Mouse (Mus musculus) ovary, postnatal 10 days (tissue): ENCODE results near the gene Slc25a42.
A peak's percentile ranks its signal among the peaks of the same experiment; 100 is the strongest.

Experiments used
- DNase-seq: peaks from one replicate; pipeline ENCODE4 v3.0.0; 2022; ENCODE audit warnings: low spot score

The Slc25a42 gene

DNA sequence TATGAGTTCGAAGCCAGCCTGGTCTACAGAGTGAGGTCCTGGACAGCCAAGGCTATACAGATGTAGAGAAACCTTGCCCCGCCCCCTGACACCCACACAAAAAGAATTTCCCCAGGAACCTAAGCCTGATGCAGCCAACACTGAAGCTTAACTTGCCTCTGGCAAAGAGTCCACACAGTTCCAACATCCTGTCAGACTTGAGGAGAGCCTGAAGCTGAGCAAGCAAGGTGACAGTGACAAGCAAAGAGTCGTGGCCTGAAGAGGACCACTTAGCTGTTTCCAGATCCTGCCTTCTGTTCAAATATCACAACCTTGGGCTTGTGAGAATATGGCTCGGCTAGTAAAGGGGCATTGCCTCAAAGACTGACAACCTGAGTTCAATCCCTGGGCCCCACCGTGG is 3.0 kb upstream of the Slc25a42 start:
- DNase-seq = no peak

DNA sequence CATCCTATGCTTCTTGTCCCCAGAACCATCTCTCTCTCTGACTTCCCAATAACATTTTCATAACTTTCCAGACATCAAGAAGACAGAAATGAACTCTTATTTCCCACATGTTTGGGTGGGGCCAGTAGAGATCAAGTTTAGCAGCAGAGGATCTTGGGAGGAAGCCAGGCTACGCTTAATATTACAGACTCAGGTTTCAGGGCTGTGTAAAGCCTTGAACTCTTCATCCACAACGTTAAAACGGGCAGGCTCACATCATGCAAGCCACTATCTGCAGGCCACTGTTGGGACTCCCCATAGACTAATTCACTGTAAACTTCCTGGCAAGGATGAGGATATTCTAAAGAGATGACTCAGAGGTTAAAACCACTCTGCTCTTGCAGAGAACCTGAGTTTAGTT is 2.3 kb upstream of the Slc25a42 start:
- DNase-seq = no peak

DNA sequence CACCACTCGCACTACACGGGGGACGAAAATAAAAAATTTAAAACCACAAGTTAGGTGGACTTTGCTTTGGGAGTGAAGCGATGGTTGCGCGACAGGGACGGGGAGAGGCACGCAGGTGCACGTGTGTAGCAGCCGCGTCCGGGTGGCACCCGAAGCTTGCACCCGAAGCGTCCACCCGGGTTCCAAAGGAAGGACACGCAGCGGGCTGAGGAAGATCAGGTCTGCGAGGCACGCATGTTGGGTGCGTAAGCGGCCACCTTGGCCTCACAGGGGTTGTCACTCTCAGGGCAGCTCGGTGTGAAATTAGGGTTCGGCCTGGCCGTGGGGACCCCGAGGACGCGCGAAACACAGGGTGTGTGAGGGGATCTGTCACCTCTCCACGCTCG is 386 bp downstream of the Slc25a42 start:
- no peak for DNase-seq

DNA sequence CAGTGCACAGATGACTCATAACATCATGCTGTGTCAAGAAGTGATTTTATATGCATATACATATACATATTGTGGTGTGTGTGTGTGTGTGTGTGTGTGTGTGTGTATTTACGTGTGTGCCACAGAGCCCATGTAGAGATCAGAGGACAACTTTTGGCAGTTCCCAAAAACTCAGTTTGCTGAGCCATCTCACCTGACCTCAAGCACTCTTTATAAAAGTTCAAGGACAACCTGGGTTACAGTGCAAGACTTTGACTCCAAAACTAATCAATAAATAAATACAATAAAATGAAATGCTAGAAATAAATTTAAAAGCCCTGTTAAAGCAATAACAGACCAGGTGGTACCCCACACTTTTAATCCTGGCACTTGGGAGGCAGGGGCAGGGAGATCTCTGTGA is 830 bp downstream of the Slc25a42 start:
- no peak for DNase-seq

DNA sequence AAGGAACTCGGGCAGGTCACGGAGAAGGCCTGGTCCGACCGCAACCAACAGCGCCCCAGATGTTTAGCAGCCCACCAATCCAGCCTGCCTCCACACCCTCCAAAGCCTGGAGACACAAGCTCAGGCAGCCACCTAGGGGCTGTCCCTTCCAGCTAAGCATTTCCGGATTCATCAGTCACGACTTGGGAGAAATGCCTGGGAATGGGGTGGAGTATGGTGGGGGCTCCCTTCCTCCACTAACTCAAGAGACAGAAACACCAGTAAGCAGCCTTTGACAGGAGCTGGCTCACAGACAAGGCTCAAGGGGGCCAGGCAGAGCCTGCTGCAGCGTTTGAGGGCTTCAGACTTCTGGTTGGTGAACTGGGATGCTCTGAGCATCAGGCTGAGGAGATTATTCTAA is 1.6 kb downstream of the Slc25a42 start:
- no peak for DNase-seq

DNA sequence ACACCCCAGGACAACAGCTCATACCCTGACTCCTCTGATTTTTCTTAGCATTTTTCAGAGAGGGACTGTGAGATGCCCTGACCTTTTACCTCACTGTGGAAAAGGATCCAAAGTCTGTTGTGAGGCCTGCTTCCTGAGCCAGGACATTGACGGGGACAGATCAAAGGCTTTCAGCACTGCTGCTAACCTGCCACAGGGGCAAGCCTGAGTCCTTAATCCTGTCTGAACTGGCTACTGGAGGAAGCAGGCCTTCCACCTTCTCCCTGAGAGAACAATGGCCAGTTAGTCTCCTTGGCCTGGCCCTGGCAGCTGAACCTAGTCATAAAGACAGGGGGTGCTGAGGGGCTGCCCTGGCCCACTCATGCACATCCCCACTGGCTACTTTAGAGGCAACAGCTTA is 4.0 kb downstream of the Slc25a42 start:
- no peak for DNase-seq

DNA sequence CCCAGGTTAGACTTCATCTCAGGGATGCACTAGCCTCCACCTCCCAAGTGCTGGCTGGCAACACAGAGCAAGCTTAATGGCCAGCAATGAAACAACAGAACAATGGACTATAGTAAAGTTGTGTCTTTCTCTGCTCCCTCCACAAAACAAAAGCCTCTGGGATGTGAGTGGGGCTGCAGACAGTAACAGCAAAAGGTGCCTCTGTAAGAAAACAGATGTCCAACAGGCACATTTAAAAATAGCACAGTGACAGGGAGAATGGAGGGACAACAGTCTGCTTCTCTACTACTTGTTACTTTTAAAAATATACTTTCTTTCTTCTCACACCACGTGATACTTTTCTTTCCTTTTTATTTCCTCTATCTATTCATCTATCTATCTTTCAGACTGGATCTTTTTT is 7.3 kb downstream of the Slc25a42 start:
- no peak for DNase-seq

DNA sequence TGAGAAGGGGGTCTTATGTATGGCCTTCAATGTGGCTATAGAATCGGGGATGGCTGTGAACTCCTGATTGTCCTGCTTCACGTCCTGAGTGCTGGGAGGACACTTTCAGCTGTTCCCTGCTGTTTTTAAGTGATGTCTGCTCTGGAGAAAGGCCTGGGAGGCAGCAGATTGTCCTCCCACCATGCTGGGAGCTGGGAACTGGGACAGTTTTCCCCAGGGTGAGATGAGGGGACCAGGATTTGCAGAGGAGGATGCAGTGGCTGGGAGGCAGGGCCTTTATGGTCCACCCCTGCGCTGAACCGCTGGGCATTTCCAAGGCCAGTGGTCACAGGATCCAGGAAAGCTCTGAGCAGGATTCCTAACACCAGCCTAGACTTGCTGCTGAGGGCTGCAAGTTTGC is 9.0 kb downstream of the Slc25a42 start:
- DNase-seq = no peak

DNA sequence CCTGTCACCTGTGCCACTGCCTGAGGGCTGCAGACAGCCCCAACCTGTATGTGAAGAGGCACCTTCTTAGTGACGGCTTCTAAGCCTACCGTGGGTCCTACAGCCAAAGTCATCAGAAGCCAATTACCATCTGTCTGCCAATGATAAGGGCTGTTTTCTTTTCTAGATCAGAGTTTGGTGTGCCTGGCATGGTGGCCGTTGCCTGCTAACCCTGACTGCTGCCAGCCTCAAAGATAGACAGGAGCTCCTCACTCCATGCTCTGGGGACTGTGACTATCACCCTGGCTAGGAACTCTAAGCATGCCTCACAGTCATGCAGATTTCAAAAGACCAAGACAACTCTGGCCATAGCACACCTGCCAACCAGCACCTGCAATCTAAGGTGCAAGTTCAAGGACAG is 10.7 kb downstream of the Slc25a42 start:
- no peak for DNase-seq

DNA sequence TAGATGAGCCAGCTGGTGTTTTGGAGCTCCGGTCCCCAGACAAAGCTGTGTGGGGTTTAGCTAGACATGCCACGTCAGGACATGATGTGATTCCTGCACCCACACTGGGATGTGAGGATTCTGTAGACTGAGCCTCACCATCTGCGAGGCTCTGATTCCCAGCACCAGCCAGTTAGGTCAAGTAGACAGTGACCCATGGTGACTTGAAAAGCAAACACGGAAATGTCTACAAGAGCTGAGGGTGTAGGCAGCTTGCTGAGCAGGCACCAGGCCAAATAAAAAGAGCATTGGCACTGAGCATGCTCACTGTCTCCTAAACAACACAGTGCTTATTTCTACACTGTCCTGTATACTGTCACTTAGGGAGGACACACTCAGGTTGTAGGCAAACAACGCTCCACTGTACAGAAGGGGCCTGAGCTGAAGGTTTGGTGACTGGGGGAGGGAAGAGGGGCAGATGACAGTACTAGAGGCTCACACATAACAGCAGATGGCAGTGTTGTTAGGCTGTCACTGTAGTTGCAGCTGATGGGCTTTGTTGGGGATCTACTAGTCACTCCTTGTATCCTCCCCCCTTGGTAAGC is 11.9 kb downstream of the Slc25a42 start:
- no peak for DNase-seq

DNA sequence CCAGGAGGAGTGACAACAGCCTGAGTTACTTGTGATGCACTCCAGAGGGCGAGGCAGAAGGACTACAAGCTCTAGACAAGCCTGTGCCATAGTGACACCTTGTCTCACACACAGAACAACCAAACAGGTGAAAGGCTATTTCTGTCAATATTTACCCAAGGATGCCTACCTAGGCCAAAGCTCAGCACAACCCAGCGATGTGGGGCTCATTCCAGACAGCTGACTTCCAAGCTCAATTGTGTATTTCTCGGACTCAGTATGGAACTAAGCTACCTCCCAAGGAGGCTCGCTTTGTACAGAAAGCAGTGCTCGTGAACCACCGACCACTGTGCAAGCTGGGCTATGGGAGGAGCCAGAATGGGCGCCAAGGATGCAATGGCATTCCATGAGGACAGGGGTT is 14.5 kb downstream of the Slc25a42 start:
- no peak for DNase-seq

DNA sequence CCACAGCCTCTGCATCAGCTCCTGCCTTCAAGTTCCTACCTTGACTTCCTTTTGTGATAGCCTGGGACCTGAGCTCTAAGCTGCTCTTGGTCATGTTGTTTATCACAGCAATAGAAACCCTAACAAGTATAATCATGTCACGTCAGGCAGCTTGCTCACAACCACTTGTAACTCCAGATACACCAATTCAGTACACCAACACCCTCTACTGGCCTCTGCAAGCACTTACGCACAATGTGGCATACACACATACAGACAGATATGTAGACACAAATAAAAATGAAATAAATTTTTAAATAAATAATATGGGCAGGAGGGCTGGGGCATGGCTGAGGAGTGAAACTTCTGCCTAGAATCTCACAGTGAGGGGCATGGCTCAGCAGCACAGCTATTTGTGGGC is 16.3 kb downstream of the Slc25a42 start:
- DNase-seq = no peak

DNA sequence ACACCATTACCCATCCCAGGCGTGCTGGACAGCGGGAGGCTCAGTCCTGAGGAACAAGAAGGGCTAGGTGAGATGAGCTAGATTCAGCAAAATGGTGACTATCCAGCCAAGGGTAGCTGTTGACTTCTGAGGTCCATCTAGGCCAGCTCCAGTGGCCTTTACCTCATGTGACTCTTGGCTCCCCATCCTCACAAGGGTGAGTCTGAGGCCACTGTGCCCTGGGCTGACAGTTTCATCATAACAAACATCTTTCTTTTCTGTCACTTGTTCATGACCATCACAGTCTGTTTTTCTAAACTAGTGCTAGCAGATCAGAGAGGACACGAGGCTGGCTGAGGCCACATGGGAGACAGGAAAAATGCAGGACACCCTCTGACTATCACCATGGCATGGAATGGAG is 17.9 kb downstream of the Slc25a42 start:
- DNase-seq = no peak

DNA sequence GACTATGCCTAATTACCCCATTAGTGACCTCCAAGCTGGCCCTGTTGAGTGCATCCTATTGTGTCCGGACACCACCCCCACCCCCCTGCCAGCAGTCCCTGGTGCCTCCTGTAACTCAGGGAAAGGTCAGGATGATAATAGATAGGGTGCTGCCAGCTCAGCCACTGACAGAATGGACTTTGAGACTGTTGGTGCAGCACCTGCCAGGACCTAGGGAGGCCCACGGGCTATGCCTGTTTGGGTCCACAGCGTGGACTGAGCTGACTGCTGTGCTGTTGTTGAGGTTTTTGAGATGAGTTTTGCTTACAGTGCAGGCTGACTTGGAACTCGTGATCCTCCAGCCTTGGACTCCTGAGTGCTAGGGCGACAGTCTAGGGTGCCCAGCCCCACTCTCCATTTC is 18.9 kb downstream of the Slc25a42 start:
- DNase-seq = no peak

DNA sequence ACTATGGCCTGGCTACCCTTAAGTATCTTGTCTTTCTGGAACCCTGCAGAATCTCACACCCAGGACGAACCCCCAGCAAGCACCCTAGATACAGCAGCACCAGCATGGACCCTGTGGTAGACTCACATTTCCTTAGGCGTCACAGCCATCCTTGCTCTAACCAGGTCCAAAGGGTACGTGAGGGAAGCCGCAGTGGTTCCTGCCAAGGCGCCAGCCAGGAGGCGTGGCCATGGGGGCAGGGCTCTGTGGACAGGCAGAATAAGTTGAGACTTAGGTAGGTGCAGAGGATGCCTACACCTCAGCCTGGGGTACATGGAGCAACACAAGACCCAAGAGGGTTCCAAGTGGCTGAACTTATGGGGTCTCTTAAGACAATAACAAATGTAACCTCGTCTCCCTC is 23.4 kb downstream of the Slc25a42 start:
- DNase-seq = no peak

DNA sequence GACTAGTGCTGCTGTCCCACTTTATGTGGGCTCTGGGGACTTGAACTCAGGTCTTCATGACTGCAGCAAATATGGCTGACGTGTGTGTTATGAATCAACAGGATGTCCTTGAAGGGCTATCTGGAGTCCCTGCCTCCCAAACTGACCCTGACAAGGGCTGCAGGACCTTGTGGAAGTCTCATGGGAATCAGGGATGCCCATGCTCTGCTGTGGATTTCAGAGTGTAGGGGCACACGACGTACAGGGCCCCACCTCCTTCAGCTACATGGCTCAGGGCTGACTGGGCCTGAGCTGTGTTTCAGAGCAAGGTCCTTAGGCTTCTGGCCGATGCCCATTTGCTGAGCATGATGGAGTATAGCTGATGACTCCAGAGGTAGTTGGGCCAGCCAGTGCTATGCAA is 28.9 kb downstream of the Slc25a42 start:
- no peak for DNase-seq

DNA sequence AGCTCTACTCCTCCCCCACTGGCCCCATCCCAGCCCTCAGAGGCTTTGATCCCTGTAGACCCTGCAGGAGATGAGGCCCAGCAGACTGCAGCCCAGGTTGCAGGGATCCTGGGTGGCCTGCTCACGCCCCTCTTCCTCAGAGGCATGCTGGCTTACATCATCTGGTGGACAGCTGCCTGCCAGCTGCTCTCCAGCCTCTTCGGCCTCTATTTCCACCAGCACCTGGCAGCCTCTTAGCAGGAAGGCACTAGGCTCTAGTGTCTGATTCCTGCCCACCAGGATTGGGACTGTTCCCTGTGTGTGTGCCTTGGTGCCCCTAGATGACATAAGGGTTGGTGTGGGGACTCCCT is 30.2 kb downstream of the Slc25a42 start:
- no peak for DNase-seq

DNA sequence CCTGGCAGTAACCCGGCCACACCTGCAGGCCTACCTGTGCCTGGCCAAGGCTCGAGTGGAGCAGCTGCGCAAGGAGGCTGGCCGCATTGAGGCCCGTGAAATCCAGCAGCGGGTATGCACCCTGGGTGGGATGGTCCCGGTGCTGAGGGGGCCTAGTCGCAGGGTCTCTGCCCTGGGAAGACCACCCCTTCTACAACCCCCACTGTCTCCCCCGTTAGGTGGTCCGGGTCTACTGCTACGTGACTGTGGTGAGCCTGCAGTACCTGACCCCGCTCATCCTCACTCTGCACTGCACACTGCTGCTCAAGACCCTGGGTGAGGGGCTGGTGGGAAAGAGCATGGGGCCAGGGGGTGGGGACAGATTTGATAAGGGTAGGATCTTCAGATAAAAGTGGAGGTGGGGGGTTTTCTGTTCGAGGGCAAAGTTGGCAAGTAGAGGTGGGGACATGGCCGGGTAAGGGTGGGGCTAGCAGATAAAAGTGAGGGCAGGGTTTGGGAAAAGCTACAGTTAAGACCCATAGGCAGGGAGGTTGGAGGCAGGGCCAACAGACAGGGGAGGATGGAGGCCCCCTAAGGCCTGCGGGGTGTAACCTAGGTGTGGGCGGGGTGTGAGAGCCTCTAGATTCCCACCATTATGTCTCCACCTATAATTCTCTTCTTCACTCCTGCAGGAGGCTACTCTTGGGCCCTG is 30.7 kb downstream of the Slc25a42 start:
- no peak for DNase-seq

DNA sequence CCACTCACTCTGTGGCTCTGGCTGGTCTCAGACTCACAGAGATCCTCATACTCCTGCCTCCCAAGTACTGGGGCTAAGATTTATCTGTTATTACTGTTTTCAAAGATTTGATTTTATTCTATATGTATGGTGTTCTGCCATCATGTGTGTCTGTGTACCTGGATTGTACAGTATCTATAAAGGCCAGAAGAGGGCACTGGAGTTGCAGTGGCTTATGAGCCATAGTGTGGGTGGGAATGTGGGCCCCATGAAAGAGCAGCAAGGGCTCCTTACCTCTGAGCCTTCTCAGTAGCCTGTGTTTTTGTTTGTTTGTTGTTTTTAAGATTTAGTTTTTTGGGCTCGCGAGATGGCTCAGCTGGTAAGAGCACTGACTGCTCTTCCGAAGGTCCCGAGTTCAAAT is 33.0 kb downstream of the Slc25a42 start:
- no peak for DNase-seq

DNA sequence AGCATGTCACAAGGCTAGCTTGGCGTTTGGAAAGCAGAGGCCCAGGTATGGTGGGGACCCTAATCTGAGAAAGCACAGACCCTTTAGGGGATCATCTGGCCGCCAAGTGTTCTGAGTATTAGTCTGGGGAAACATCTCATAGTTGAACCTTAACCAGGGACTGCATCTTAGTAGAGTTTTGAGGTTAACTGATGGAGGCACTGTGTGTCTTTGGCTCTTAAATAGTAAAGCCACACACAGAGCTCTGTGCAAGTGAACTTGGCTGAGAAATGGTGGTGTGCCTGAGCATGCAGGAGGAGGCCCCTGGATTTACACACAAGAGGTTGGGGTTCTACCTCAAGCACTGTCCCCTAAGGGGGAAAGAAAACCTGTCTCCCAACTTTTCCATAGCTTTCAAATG is 33.9 kb downstream of the Slc25a42 start:
- DNase-seq = no peak

DNA sequence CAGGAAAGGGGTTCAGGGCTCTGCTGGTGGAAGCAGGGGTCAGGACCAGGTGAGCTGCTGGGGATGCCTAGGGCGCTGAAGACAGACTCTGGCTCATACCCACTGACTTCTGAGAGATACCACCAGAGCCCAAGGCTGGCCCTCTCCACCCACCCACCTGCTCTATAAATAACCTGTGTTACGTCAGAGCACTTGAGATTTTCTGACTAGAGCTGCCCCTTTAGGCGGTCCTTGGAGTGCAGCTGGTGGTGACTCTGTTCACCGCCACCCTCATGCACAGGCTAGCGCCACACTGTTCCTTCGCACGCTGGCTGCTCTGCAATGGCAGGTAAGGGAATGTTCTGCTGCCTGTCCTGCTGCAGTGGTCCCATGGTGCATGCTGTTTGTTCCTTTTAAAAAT is 38.0 kb downstream of the Slc25a42 start:
- DNase-seq = no peak

DNA sequence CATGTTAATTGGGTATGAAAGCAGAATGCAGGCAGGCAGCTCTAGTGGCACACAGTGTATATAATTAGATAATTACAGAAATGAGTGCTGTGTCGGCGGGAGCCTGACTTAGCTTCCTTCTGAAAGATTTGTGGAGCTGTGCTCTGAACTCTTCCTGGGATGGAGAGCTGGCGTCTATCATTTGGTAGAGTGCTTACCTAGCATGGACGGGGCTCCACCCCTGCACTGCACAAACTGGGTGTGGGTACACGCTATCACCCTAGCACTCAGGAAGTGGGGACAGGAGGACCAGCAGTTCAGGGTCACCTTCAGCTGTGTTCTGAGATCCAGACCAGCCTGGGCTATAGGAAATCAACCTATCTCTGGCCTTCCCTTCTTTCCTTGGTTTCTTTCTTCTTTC is 38.8 kb downstream of the Slc25a42 start:
- no peak for DNase-seq

DNA sequence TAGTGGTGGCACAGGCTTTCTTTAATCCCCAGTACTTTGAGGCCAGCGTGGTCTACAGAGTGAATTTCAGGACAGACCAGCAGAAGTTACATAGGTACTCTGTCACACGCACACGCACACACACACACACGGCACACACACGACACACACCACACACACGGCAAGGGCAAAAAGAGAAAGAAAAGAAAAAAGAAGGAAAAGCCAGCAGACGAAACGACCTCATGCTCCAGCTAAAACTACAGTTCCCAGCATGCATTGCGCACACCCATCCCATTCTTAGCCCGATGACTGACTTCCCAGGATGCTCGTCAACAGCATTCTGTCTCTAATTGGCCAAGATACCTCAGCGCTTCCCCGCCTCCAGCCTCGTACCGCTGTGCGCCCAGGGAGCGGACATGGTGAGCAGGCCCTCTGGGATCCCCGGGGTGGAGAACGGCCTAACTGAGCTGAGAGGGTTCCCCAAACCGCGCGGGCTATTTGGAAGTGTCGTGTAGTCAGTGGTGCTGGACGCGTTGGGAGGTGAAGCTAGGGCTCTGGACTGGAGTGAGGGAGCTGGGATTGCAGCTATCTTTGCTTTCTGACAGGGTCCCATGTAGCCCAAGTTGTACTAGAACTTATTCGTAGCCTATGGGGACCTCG is 39.9 kb downstream of the Slc25a42 start, which contains the start of gene Tmem161a:
Tmem161a (plus strand) TSS at position 314 of the 639 bp plus-strand sequence.
- DNase-seq = peak; percentile 85

DNA sequence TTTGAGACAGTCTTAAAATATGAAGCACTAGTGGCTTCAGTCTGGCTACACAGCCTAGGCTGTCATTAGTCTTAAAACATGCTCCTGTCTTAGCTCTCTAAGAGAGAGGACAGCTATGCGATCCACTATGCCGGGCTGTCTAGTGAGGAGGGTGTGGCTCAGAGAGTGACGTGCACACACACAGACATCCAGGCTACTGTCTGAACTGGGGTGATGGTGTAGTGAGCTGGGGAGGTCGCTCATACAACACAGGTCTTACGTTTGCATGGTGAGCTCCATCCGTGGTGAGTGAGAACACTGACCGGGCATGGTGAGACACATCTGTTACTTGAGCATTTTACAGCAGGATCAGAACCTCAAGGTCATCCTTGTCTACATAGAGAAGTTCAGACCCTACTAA is 40.9 kb downstream of the Slc25a42 start:
- no peak for DNase-seq
